Mouse (Mus musculus) lung, postnatal 0 days (tissue): ENCODE measurements around the gene Dclre1c.

ENCODE experiments used
- CTCF ChIP-seq: IDR thresholded peaks from 2 replicates; pipeline ENCODE4 v1.5.1; 2016; ENCODE audit warnings: antibody characterized with exemption, mild to moderate bottlenecking
- EP300 ChIP-seq: IDR thresholded peaks from 2 replicates; pipeline ENCODE4 v1.6.1; 2016; ENCODE audit warnings: antibody characterized with exemption, mild to moderate bottlenecking, control low read depth

DNA sequence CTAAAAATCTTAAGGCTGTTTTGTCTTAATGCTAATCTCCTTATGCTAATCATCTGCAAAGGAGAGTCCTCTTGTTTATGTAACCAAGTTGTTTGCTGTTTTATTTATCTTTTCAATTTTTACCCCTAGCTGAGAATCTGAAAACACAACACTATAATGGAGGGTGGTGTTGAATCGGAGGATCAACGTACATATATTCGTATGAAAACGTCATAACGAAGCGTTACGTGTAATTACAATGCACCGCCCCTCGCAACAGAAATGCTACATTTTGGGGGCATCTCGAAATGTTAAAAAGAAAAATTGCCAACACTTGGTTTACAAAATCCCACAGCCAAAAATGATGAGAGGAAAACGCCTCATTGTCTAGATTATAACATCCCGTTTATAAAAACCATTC, 50.0 kb downstream of the Dclre1c start:
- TF ChIP-seq CTCF (no peak), EP300 (no peak)
